Mouse (Mus musculus): ENCODE results near the gene Nmt1. TPM values are rescaled to one million over a fixed set of nuclear protein-coding genes. Genes with fewer than 3 reads are reported as not detected.

Nmt1 gene
- polyA plus RNA-seq, 1 experiment from 2014 or later = 50.5 TPM

GRCm38 (mm10) chr11:103018860-103019259 lies 9.1 kb upstream of the Nmt1 start:
- Histone ChIP-seq H3K4me3 (ENCODE audit: low read depth, low read length) (no peak overlapping the region), H3K27me3 (replicated peaks; ENCODE audit: insufficient read depth, low read length) (no peaks in the 10 kb centered on the region), H3K36me3 (ENCODE audit: insufficient read depth, low read length) (no peaks in the 10 kb centered on the region), H3K9me3 (ENCODE audit: low read length) (no peaks in the 10 kb centered on the region), H3K4me2 (replicated peaks; ENCODE audit: low read depth, low read length) (no peak overlapping the region), H3K9ac (replicated peaks; ENCODE audit: low read depth) (no peak overlapping the region), H3K27ac (ENCODE audit: low read length) (no peak overlapping the region), H3K4me1 (ENCODE audit: insufficient read depth, low read depth, low read length) (peaks cover 7% of the 10 kb centered on the region; the same call in 1 of the 2 replicates)
- ATAC-seq (no peak), DNase-seq (ENCODE audit: low spot score) (no peak)
- TF ChIP-seq CTCF (IDR thresholded peaks at IDR 0.05) (no peak), EP300 (IDR thresholded peaks at IDR 0.05) (no peak)
- WGBS = 63% methylated on average over 6 of the region's 6 CpGs

- H3K27ac ChIP-seq (ENCODE audit: low read length) = no peak overlapping the region
- no peak overlapping the region for H3K9ac ChIP-seq (replicated peaks; ENCODE audit: low read depth)
- ATAC-seq (no peak), DNase-seq (ENCODE audit: low spot score) (no peak)
- no peaks in the 10 kb centered on the region for H3K27me3 ChIP-seq (replicated peaks; ENCODE audit: insufficient read depth, low read length)
- 77% methylated on average over 7 of the region's 7 CpGs for WGBS
- H3K36me3 ChIP-seq (ENCODE audit: insufficient read depth, low read length) = no peaks in the 10 kb centered on the region
- TF ChIP-seq EP300 (IDR thresholded peaks at IDR 0.05) (no peak), CTCF (IDR thresholded peaks at IDR 0.05) (no peak)
- H3K9me3 ChIP-seq (ENCODE audit: low read length) = no peaks in the 10 kb centered on the region
- H3K4me3 ChIP-seq (ENCODE audit: low read depth, low read length) = no peak overlapping the region
- H3K4me2 ChIP-seq (replicated peaks; ENCODE audit: low read depth, low read length) = no peak overlapping the region
- H3K4me1 ChIP-seq (ENCODE audit: insufficient read depth, low read depth, low read length) = peaks cover 7% of the 10 kb centered on the region; the same call in 1 of the 2 replicates
Observed at GRCm38 (mm10) chr11:103019325-103019724, 8.7 kb upstream of the Nmt1 start.

GRCm38 (mm10) chr11:103020713-103021335 lies 7.2 kb upstream of the Nmt1 start:
- Histone ChIP-seq H3K9ac (replicated peaks; ENCODE audit: low read depth) (no peak overlapping the region), H3K4me1 (ENCODE audit: insufficient read depth, low read depth, low read length) (peaks cover 5% of the 10 kb centered on the region; the same call in 1 of the 2 replicates), H3K27me3 (replicated peaks; ENCODE audit: insufficient read depth, low read length) (no peaks in the 10 kb centered on the region), H3K27ac (ENCODE audit: low read length) (no peak overlapping the region), H3K4me2 (replicated peaks; ENCODE audit: low read depth, low read length) (no peak overlapping the region), H3K36me3 (ENCODE audit: insufficient read depth, low read length) (peaks cover 4% of the 10 kb centered on the region; the same call in 1 of the 2 replicates), H3K9me3 (ENCODE audit: low read length) (no peaks in the 10 kb centered on the region), H3K4me3 (ENCODE audit: low read depth, low read length) (no peak overlapping the region)
- ATAC-seq (no peak), DNase-seq (ENCODE audit: low spot score) (no peak)
- 72% methylated on average over 3 of the region's 3 CpGs for WGBS
- TF ChIP-seq CTCF (IDR thresholded peaks at IDR 0.05) (peak; percentile 45), EP300 (IDR thresholded peaks at IDR 0.05) (no peak)

- no peak overlapping the region for H3K4me2 ChIP-seq (replicated peaks; ENCODE audit: low read depth, low read length)
- ATAC-seq (no peak), DNase-seq (ENCODE audit: low spot score) (no peak)
- no peak overlapping the region for H3K4me3 ChIP-seq (ENCODE audit: low read depth, low read length)
- peaks cover 6% of the 10 kb centered on the region; the same call in 1 of the 2 replicates for H3K4me1 ChIP-seq (ENCODE audit: insufficient read depth, low read depth, low read length)
- WGBS = 85% methylated on average over 3 of the region's 3 CpGs
- peaks cover 4% of the 10 kb centered on the region; the same call in 1 of the 2 replicates for H3K36me3 ChIP-seq (ENCODE audit: insufficient read depth, low read length)
- no peaks in the 10 kb centered on the region for H3K9me3 ChIP-seq (ENCODE audit: low read length)
- TF ChIP-seq EP300 (IDR thresholded peaks at IDR 0.05) (no peak), CTCF (IDR thresholded peaks at IDR 0.05) (peak; percentile 24)
- H3K9ac ChIP-seq (replicated peaks; ENCODE audit: low read depth) = no peak overlapping the region
- no peaks in the 10 kb centered on the region for H3K27me3 ChIP-seq (replicated peaks; ENCODE audit: insufficient read depth, low read length)
- H3K27ac ChIP-seq (ENCODE audit: low read length) = no peak overlapping the region
Observed at GRCm38 (mm10) chr11:103023974-103024373, 4.0 kb upstream of the Nmt1 start.

DNA sequence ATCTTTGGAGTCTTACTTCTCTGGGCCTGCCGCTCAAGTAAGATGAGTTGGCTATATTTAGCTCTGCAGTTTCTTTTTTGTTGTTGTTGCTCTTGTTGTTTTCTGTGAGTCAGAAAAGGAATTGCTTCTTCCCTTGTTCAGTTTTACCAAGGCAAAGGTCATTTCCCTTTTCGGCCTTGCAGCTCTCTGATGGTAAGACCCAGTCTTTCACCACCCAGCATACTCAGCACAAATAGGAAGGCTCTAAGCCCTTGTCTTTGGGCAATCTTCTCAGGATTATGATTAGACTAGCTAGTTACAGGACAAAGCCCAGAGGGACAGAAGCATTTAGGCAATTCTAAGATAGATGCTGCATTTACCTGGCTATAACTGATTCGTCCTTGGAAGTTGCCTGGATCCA lies 1.1 kb upstream of the Nmt1 start:
- peak; percentile 41 for DNase-seq (ENCODE audit: low spot score)
- Histone ChIP-seq H3K4me3 (ENCODE audit: low read depth, low read length) (no peak overlapping the region), H3K4me2 (replicated peaks; ENCODE audit: low read depth, low read length) (peak overlapping the region; percentile 49; the same call in 1 of the 2 replicates), H3K36me3 (ENCODE audit: insufficient read depth, low read length) (peaks cover 4% of the 10 kb centered on the region; the same call in 1 of the 2 replicates), H3K9ac (replicated peaks; ENCODE audit: low read depth) (no peak overlapping the region), H3K27me3 (replicated peaks; ENCODE audit: insufficient read depth, low read length) (no peaks in the 10 kb centered on the region), H3K4me1 (ENCODE audit: insufficient read depth, low read depth, low read length) (peaks cover 16% of the 10 kb centered on the region; the same call in 1 of the 2 replicates), H3K9me3 (ENCODE audit: low read length) (no peaks in the 10 kb centered on the region), H3K27ac (ENCODE audit: low read length) (no peak overlapping the region)
- WGBS = 80% methylated on average over 3 of the region's 3 CpGs
- TF ChIP-seq EP300 (IDR thresholded peaks at IDR 0.05) (no peak), CTCF (IDR thresholded peaks at IDR 0.05) (no peak)
- no peak for ATAC-seq

DNA sequence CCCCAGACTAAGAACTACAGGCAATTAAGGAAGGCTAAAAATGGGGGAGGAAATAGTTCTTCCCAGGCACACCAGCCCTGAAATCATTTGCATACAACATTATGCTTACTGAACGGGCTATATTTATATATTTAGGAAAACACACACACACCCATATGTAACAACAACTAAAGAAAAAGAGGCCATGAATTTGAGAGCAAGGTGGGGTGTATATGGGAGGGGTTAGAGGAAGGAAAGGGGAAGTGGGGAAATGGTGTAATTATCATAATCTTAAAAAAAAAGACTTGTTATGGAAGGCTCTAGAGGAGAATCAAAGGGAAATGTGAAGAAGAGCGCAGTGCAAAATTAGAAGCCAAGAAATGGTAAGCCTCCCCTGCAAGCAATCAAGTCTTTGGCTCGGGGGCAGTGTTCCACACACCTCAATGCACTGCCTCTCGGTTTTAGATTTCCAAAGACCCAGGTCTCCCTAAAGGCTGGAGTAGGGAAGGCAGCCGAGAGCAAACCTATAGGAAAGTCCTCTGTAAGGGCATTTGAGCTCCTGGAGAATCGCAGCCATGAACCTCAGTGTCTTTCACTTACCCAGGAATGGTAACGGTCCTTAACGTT lies 317 bp upstream of the Nmt1 start:
- peak overlapping the region; percentile 63 for H3K27ac ChIP-seq (ENCODE audit: low read length)
- TF ChIP-seq EP300 (IDR thresholded peaks at IDR 0.05) = no peak
- no peak; the same call in none of the 2 replicates for TF ChIP-seq CTCF (IDR thresholded peaks at IDR 0.05)
- 14% methylated on average over 8 of the region's 8 CpGs for WGBS
- peaks cover 17% of the 10 kb centered on the region; the same call in 1 of the 2 replicates for H3K4me1 ChIP-seq (ENCODE audit: insufficient read depth, low read depth, low read length)
- H3K36me3 ChIP-seq (ENCODE audit: insufficient read depth, low read length) = peaks cover 4% of the 10 kb centered on the region; the same call in 1 of the 2 replicates
- H3K9me3 ChIP-seq (ENCODE audit: low read length) = no peaks in the 10 kb centered on the region
- peak overlapping the region; percentile 49 for H3K4me2 ChIP-seq (replicated peaks; ENCODE audit: low read depth, low read length)
- H3K4me3 ChIP-seq (ENCODE audit: low read depth, low read length) = peak overlapping the region; percentile 70
- peak overlapping the region; percentile 63 for H3K9ac ChIP-seq (replicated peaks; ENCODE audit: low read depth)
- no peaks in the 10 kb centered on the region for H3K27me3 ChIP-seq (replicated peaks; ENCODE audit: insufficient read depth, low read length)
- DNase-seq (ENCODE audit: low spot score) (no peak), ATAC-seq (peak; percentile 9)
